Mouse (Mus musculus): ENCODE results near the gene Ocm. TPM values are rescaled to one million over a fixed set of nuclear protein-coding genes. Genes with fewer than 3 reads are reported as not detected.
A peak's percentile ranks its signal among the peaks of the same experiment; 100 is the strongest.

Ocm gene
- polyA plus RNA-seq, 1 experiment from 2014 or later: not detected

GRCm38 (mm10) chr5:143980858-143981257 is 45.6 kb downstream of the Ocm start:
- Histone ChIP-seq H3K4me1 (replicated peaks) (peaks cover 5% of the 10 kb centered on the region), H3K9me3 (replicated peaks) (no peaks in the 10 kb centered on the region), H3K36me3 (peaks cover 15% of the 10 kb centered on the region), H3K9ac (no peak overlapping the region), H3K27ac (ENCODE audit: poor library complexity, severe bottlenecking) (no peak overlapping the region), H3K4me3 (no peak overlapping the region), H3K4me2 (0 out of 2 replicates have a peak overlapping the region, but pooled peaks have one; percentile 9), H3K27me3 (replicated peaks) (no peaks in the 10 kb centered on the region)
- ATAC-seq (ENCODE audit: insufficient number of reproducible peaks, low FRiP score): no peak
- WGBS: 31% methylated on average over 9 of the region's 9 CpGs

GRCm38 (mm10) chr5:143976726-143977431 is 49.6 kb downstream of the Ocm start:
- no peak overlapping the region for H3K27ac ChIP-seq (ENCODE audit: poor library complexity, severe bottlenecking)
- no peak overlapping the region for H3K4me2 ChIP-seq
- no peaks in the 10 kb centered on the region for H3K36me3 ChIP-seq
- ATAC-seq (ENCODE audit: insufficient number of reproducible peaks, low FRiP score): no peak
- H3K27me3 ChIP-seq (replicated peaks): no peaks in the 10 kb centered on the region
- peaks cover 9% of the 10 kb centered on the region for H3K4me1 ChIP-seq (replicated peaks)
- no peak overlapping the region for H3K9ac ChIP-seq
- no peak overlapping the region for H3K4me3 ChIP-seq
- 53% methylated on average over 16 of the region's 16 CpGs for WGBS
- no peaks in the 10 kb centered on the region for H3K9me3 ChIP-seq (replicated peaks)

GRCm38 (mm10) chr5:143976232-143976631 is 50.2 kb downstream of the Ocm start:
- H3K9ac ChIP-seq: no peak overlapping the region
- H3K27ac ChIP-seq (ENCODE audit: poor library complexity, severe bottlenecking): no peak overlapping the region
- H3K9me3 ChIP-seq (replicated peaks): no peaks in the 10 kb centered on the region
- 79% methylated on average over 11 of the region's 11 CpGs for WGBS
- peaks cover 9% of the 10 kb centered on the region for H3K4me1 ChIP-seq (replicated peaks)
- no peak for ATAC-seq (ENCODE audit: insufficient number of reproducible peaks, low FRiP score)
- H3K27me3 ChIP-seq (replicated peaks): no peaks in the 10 kb centered on the region
- H3K36me3 ChIP-seq: no peaks in the 10 kb centered on the region
- no peak overlapping the region for H3K4me3 ChIP-seq
- no peak overlapping the region for H3K4me2 ChIP-seq

GRCm38 (mm10) chr5:143975631-143975933 is 50.9 kb downstream of the Ocm start:
- no peak overlapping the region for H3K4me3 ChIP-seq
- no peaks in the 10 kb centered on the region for H3K9me3 ChIP-seq (replicated peaks)
- H3K9ac ChIP-seq: no peak overlapping the region
- WGBS: 46% methylated on average over 2 of the region's 2 CpGs
- no peaks in the 10 kb centered on the region for H3K27me3 ChIP-seq (replicated peaks)
- no peak for ATAC-seq (ENCODE audit: insufficient number of reproducible peaks, low FRiP score)
- no peak overlapping the region for H3K27ac ChIP-seq (ENCODE audit: poor library complexity, severe bottlenecking)
- H3K4me1 ChIP-seq (replicated peaks): peaks cover 4% of the 10 kb centered on the region; the same call in 1 of the 2 replicates
- no peak overlapping the region for H3K4me2 ChIP-seq
- H3K36me3 ChIP-seq: no peaks in the 10 kb centered on the region

GRCm38 (mm10) chr5:143974931-143975630 is 51.4 kb downstream of the Ocm start:
- no peaks in the 10 kb centered on the region for H3K9me3 ChIP-seq (replicated peaks)
- H3K9ac ChIP-seq: no peak overlapping the region
- H3K27ac ChIP-seq (ENCODE audit: poor library complexity, severe bottlenecking): no peak overlapping the region
- no peak overlapping the region for H3K4me2 ChIP-seq
- peak; percentile 69 for ATAC-seq (ENCODE audit: insufficient number of reproducible peaks, low FRiP score)
- 49% methylated on average over 4 of the region's 4 CpGs for WGBS
- no peaks in the 10 kb centered on the region for H3K36me3 ChIP-seq
- H3K27me3 ChIP-seq (replicated peaks): no peaks in the 10 kb centered on the region
- no peak overlapping the region for H3K4me3 ChIP-seq
- 0 out of 2 replicates have a peak, but pooled peaks cover 4% of the 10 kb centered on the region for H3K4me1 ChIP-seq (replicated peaks)

- Histone ChIP-seq H3K9me3 (replicated peaks) (no peaks in the 10 kb centered on the region), H3K27ac (ENCODE audit: poor library complexity, severe bottlenecking) (no peak overlapping the region), H3K4me2 (no peak overlapping the region), H3K4me3 (no peak overlapping the region), H3K27me3 (replicated peaks) (no peaks in the 10 kb centered on the region), H3K36me3 (no peaks in the 10 kb centered on the region), H3K9ac (no peak overlapping the region), H3K4me1 (replicated peaks) (0 out of 2 replicates have a peak, but pooled peaks cover 4% of the 10 kb centered on the region)
- 15% methylated on average over 3 of the region's 3 CpGs for WGBS
- no peak for ATAC-seq (ENCODE audit: insufficient number of reproducible peaks, low FRiP score)
Measured at GRCm38 (mm10) chr5:143972628-143973027, 53.8 kb downstream of the Ocm start.

Other genes starting within 250 kb of the Ocm start
- 35.0 and 35.4 TPM in 2 replicates for gene Eif2ak1, start 208.9 kb downstream of the Ocm start, polyA plus RNA-seq (2016; fragmentation: Nextera tagmentation; extraction: Ambion mirVana)
- gene Ankrd61, start 129.0 kb downstream of the Ocm start, polyA plus RNA-seq (2016; fragmentation: Nextera tagmentation; extraction: Ambion mirVana): 0.22 and 0.39 TPM in 2 replicates
- gene Aimp2, start 116.8 kb downstream of the Ocm start, polyA plus RNA-seq (2016; fragmentation: Nextera tagmentation; extraction: Ambion mirVana): 85.9 and 86.6 TPM in 2 replicates
- gene Pms2, start 116.7 kb downstream of the Ocm start, polyA plus RNA-seq (2016; fragmentation: Nextera tagmentation; extraction: Ambion mirVana): 24.2 and 25.1 TPM in 2 replicates
- gene Gm42421, start 98.5 kb downstream of the Ocm start, polyA plus RNA-seq (2016; fragmentation: Nextera tagmentation; extraction: Ambion mirVana): 0.33 and 0.55 TPM in 2 replicates
- gene Rsph10b, start 93.6 kb downstream of the Ocm start, polyA plus RNA-seq (2016; fragmentation: Nextera tagmentation; extraction: Ambion mirVana): 1.0 and 1.3 TPM in 2 replicates
- gene Ccz1, start 11.8 kb downstream of the Ocm start, polyA plus RNA-seq (2016; fragmentation: Nextera tagmentation; extraction: Ambion mirVana): 59.1 and 59.3 TPM in 2 replicates
- 6.9 and 7.6 TPM in 2 replicates for gene Lmtk2, start 73.8 kb upstream of the Ocm start, polyA plus RNA-seq (2016; fragmentation: Nextera tagmentation; extraction: Ambion mirVana)
- 0.26 and 0.46 TPM in 2 replicates for gene Bhlha15, start 163.6 kb upstream of the Ocm start, polyA plus RNA-seq (2016; fragmentation: Nextera tagmentation; extraction: Ambion mirVana)
- gene Tecpr1, start 196.9 kb upstream of the Ocm start, polyA plus RNA-seq (2016; fragmentation: Nextera tagmentation; extraction: Ambion mirVana): 19.1 and 19.3 TPM in 2 replicates
- gene Bri3, start 217.8 kb upstream of the Ocm start, polyA plus RNA-seq (2016; fragmentation: Nextera tagmentation; extraction: Ambion mirVana): 127 and 133 TPM in 2 replicates

Data from heart, embryonic 12.5 days (tissue).